Mouse (Mus musculus): ENCODE results near the gene Olfr1281.

DNA sequence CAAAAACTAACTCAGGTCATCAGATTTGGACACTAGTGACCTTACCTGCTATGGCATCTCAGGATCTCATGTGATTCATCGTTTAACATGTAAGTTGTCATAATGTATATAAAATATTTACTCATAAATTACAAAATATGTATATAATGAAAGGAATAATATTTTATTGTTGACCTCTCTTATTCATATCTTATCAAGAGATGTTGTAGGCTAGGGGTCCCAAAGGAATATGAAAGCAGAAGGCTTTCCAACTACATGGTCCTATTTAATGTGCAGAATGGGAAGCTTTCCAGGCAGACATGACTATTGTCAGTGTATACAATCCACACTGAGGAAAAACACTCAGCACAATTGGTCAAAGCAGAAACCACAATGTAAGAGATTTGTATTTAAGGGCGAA lies 40.2 kb downstream of the Olfr1281 start, which contains the start of gene Olfr1283:
- TF ChIP-seq POLR2A (IDR thresholded peaks at IDR 0.05; ENCODE audit: insufficient read depth, low read length) (no peak), CTCF (IDR thresholded peaks at IDR 0.05; ENCODE audit: low read depth, low read length) (no peak), EP300 (IDR thresholded peaks at IDR 0.05; ENCODE audit: insufficient read depth, low read depth, low read length) (no peak)

All from ES-Bruce4 (cell line).